9 mouse cellular contexts compared by ENCODE assay signal in the genomic region with DNA sequence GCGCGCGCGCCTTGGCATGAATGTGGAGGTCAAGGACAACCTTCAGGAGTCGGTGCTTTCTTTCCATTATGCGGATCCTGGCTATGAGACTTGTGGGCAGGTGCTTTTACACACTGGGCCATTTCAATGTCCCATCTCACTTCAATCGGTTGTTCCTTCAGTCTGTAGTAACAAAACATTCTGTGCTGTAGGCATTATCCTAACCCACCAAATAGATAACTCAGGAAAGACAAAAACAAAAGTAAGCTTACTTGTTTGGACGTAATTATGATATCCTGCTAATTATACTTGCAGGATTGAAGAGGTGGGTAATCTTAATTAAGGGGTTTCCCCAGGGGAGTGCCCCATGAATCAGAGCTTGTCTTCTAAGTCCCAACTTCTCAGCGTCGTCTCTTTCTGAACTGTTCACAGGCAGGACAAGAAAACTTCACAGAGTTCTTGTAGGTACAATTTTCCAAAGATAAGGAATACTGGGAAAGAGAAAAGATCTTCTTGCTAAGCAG. TPM values are rescaled to one million over a fixed set of nuclear protein-coding genes. Genes with fewer than 3 reads are reported as not detected.
DNase-seq lines count a peak whose midpoint lies in the region; ATAC-seq and TF ChIP-seq lines count a peak whose summit lies in the region.
"Had no signal": no experiment of that assay in that cellular context is flagged by ENCODE, and none has a peak within 500 bp of the region (broad histone marks: within the 10 kb centered on the region; RNA-seq: fewer than 3 reads in every experiment).

No protein-coding gene starts in this region.

- no peaks in the 10 kb centered on the region for H3K9me3 ChIP-seq in lung, postnatal 0 days (ENCODE audit: low read length)
- H3K9me3 ChIP-seq in limb, embryonic 11.5 days (ENCODE audit: control insufficient read depth, low read length) = no peaks in the 10 kb centered on the region
- no peaks in the 10 kb centered on the region for H3K9me3 ChIP-seq in stomach, embryonic 14.5 days (ENCODE audit: control insufficient read depth, low read depth, low read length)

- TF ChIP-seq CTCF in lung, postnatal 0 days (IDR thresholded peaks at IDR 0.05) = no peak

- H3K4me2 ChIP-seq in lung, postnatal 0 days (replicated peaks; ENCODE audit: low read depth, low read length) = peak overlapping the region; percentile 57
- H3K4me2 ChIP-seq in limb, embryonic 11.5 days (ENCODE audit: low read depth, severe bottlenecking) = peak overlapping the region; percentile 47
- peak overlapping the region; percentile 36 for H3K4me2 ChIP-seq in stomach, embryonic 14.5 days (replicated peaks; ENCODE audit: low read depth, low read length)

- peak; percentile 22 for DNase-seq in adrenal gland, postnatal 10 days
- DNase-seq in adrenal gland, postnatal 25 days = no peak
- no peak for DNase-seq in lung, postnatal 0 days (ENCODE audit: low spot score)
- DNase-seq in lung, postnatal 10 days = no peak
- no peak for DNase-seq in limb, embryonic 11.5 days (ENCODE audit: low spot score)
- DNase-seq in urinary bladder, postnatal 36 days (ENCODE audit: low spot score in 2 of 2) = no peak
- no peak for DNase-seq in yolk sac, embryonic 10.5 days (ENCODE audit: low spot score)

- H3K4me3 ChIP-seq in lung, postnatal 0 days (ENCODE audit: low read depth, low read length) = peak overlapping the region; percentile 31
- H3K4me3 ChIP-seq in limb, embryonic 11.5 days (ENCODE audit: low read depth, low read length) = peak overlapping the region; percentile 22
- H3K4me3 ChIP-seq in stomach, embryonic 14.5 days (ENCODE audit: low read depth, low read length) = peak overlapping the region; percentile 15

- H3K36me3 ChIP-seq in lung, postnatal 0 days (ENCODE audit: insufficient read depth, low read length) = no peaks in the 10 kb centered on the region
- peaks cover 5% of the 10 kb centered on the region for H3K36me3 ChIP-seq in limb, embryonic 11.5 days (ENCODE audit: control insufficient read depth, insufficient read depth, low read length)
- peaks cover 5% of the 10 kb centered on the region; the same call in 1 of the 2 replicates for H3K36me3 ChIP-seq in stomach, embryonic 14.5 days (ENCODE audit: control insufficient read depth, insufficient read depth, low read length)

- H3K9ac ChIP-seq in lung, postnatal 0 days (replicated peaks; ENCODE audit: low read depth) = no peak overlapping the region
- H3K9ac ChIP-seq in limb, embryonic 11.5 days (ENCODE audit: low read length) = no peak overlapping the region; the same call in 1 of the 2 replicates
- H3K9ac ChIP-seq in stomach, embryonic 14.5 days (replicated peaks; ENCODE audit: low read depth, low read length) = no peak overlapping the region

- H3K27ac ChIP-seq in lung, postnatal 0 days (ENCODE audit: low read length) = peak overlapping the region; percentile 20
- peak overlapping the region; percentile 63; the same call in 1 of the 2 replicates for H3K27ac ChIP-seq in limb, embryonic 11.5 days (replicated peaks; ENCODE audit: low read depth, low read length)
- peak overlapping the region; percentile 6; the same call in 1 of the 2 replicates for H3K27ac ChIP-seq in stomach, embryonic 14.5 days (ENCODE audit: low read length)

- no peak for TF ChIP-seq EP300 in lung, postnatal 0 days (IDR thresholded peaks at IDR 0.05)

- no peaks in the 10 kb centered on the region for H3K27me3 ChIP-seq in lung, postnatal 0 days (replicated peaks; ENCODE audit: insufficient read depth, low read length)
- no peaks in the 10 kb centered on the region for H3K27me3 ChIP-seq in limb, embryonic 11.5 days (ENCODE audit: control insufficient read depth, insufficient read depth, low read length)
- H3K27me3 ChIP-seq in stomach, embryonic 14.5 days (ENCODE audit: control insufficient read depth, insufficient read depth, low read length) = no peaks in the 10 kb centered on the region

- 48% methylated on average over 10 of the region's 10 CpGs for WGBS in lung, postnatal 0 days
- WGBS in limb, embryonic 11.5 days = 48% methylated on average over 10 of the region's 10 CpGs
- 44% methylated on average over 10 of the region's 10 CpGs for WGBS in stomach, embryonic 14.5 days

- no peak for ATAC-seq in lung, postnatal 0 days
- no peak for ATAC-seq in limb, embryonic 11.5 days (ENCODE audit: insufficient number of reproducible peaks, low FRiP score, low TSS enrichment, low read depth)
- no peak for ATAC-seq in stomach, embryonic 14.5 days (ENCODE audit: insufficient number of reproducible peaks, insufficient read depth, low FRiP score, low read depth)

- peaks cover 9% of the 10 kb centered on the region; the same call in 1 of the 2 replicates for H3K4me1 ChIP-seq in lung, postnatal 0 days (ENCODE audit: insufficient read depth, low read depth, low read length)
- H3K4me1 ChIP-seq in limb, embryonic 11.5 days (ENCODE audit: control insufficient read depth, insufficient read depth, low read length) = peaks cover 6% of the 10 kb centered on the region
- H3K4me1 ChIP-seq in stomach, embryonic 14.5 days (ENCODE audit: control insufficient read depth, insufficient read depth, low read length) = peaks cover 20% of the 10 kb centered on the region

RNA-seq across cellular contexts. Expression of gene Kmt5c, which starts 0.8 kb away (rescaled TPM):
- 10 to 100 TPM; 54.5 to 98.2 TPM for total RNA-seq in adrenal gland, postnatal 10 days (2021)
- 64.5 and 70.1 TPM in 2 replicates for total RNA-seq in adrenal gland, postnatal 25 days (2021)
- 31.9 and 34.4 TPM in 2 replicates for polyA plus RNA-seq in lung, postnatal 0 days (2015; fragmentation: Nextera tagmentation; extraction: Ambion mirVana)
- polyA plus RNA-seq in limb, embryonic 11.5 days (2014; fragmentation: Nextera tagmentation; extraction: Ambion mirVana) = 76.2 and 80.5 TPM in 2 replicates
- 59.2 and 59.4 TPM in 2 replicates for polyA plus RNA-seq in stomach, embryonic 14.5 days (2014; fragmentation: Nextera tagmentation; extraction: Ambion mirVana)

RNA-seq across cellular contexts. Expression of gene Cox6b2, which starts 13.8 kb away (rescaled TPM):
- total RNA-seq in adrenal gland, postnatal 10 days (2021) = 10 to 100 TPM; 28.5 to 39.2 TPM
- total RNA-seq in adrenal gland, postnatal 25 days (2021) = 9.4 and 10.6 TPM in 2 replicates
- 67.7 and 77.9 TPM in 2 replicates for polyA plus RNA-seq in lung, postnatal 0 days (2015; fragmentation: Nextera tagmentation; extraction: Ambion mirVana)
- 36.9 and 38.4 TPM in 2 replicates for polyA plus RNA-seq in limb, embryonic 11.5 days (2014; fragmentation: Nextera tagmentation; extraction: Ambion mirVana)
- polyA plus RNA-seq in stomach, embryonic 14.5 days (2014; fragmentation: Nextera tagmentation; extraction: Ambion mirVana) = 72.0 and 85.2 TPM in 2 replicates

RNA-seq across cellular contexts. Expression of gene Tmem150b, which starts 14.0 kb away (rescaled TPM):
- total RNA-seq in adrenal gland, postnatal 10 days (2021) = under 1 TPM; 0.21 to 0.27 TPM
- 0.24 TPM in 1 of 2 replicates, not detected in the other for total RNA-seq in adrenal gland, postnatal 25 days (2021)
- polyA plus RNA-seq in lung, postnatal 0 days (2015; fragmentation: Nextera tagmentation; extraction: Ambion mirVana) = 0.25 and 0.35 TPM in 2 replicates
- 0.16 and 0.19 TPM in 2 replicates for polyA plus RNA-seq in limb, embryonic 11.5 days (2014; fragmentation: Nextera tagmentation; extraction: Ambion mirVana)
- polyA plus RNA-seq in stomach, embryonic 14.5 days (2014; fragmentation: Nextera tagmentation; extraction: Ambion mirVana) = 0.36 and 0.78 TPM in 2 replicates
- polyA plus RNA-seq: cortical plate, adult 2 months had no signal

RNA-seq across cellular contexts. Expression of gene Fam71e2, which starts 32.0 kb away (rescaled TPM):
- total RNA-seq in adrenal gland, postnatal 10 days (2021) = not detected
- total RNA-seq in adrenal gland, postnatal 25 days (2021) = not detected in 2 replicates
- polyA plus RNA-seq in lung, postnatal 0 days (2015; fragmentation: Nextera tagmentation; extraction: Ambion mirVana) = not detected in 2 replicates
- not detected in 2 replicates for polyA plus RNA-seq in limb, embryonic 11.5 days (2014; fragmentation: Nextera tagmentation; extraction: Ambion mirVana)
- not detected in 2 replicates for polyA plus RNA-seq in stomach, embryonic 14.5 days (2014; fragmentation: Nextera tagmentation; extraction: Ambion mirVana)
- polyA plus RNA-seq: cortical plate, adult 2 months had no signal

RNA-seq across cellular contexts. Expression of gene Il11, which starts 43.6 kb away (rescaled TPM):
- total RNA-seq in adrenal gland, postnatal 10 days (2021) = under 1 TPM; 0.12 to 0.18 TPM
- total RNA-seq in adrenal gland, postnatal 25 days (2021) = 0.15 TPM in 1 of 2 replicates, not detected in the other
- polyA plus RNA-seq in lung, postnatal 0 days (2015; fragmentation: Nextera tagmentation; extraction: Ambion mirVana) = 0.29 and 0.64 TPM in 2 replicates
- polyA plus RNA-seq in limb, embryonic 11.5 days (2014; fragmentation: Nextera tagmentation; extraction: Ambion mirVana) = not detected in 2 replicates
- 0.17 and 0.27 TPM in 2 replicates for polyA plus RNA-seq in stomach, embryonic 14.5 days (2014; fragmentation: Nextera tagmentation; extraction: Ambion mirVana)

Comparison
In these comparisons a context has a peak if more than half of its experiments do, and no peak if none do; other contexts are left out.
1. H3K27ac ChIP-seq: peak in every context shown above with its lines; median percentile 63 in limb, embryonic 11.5 days; 20 in lung, postnatal 0 days; 6 in stomach, embryonic 14.5 days.